Mouse (Mus musculus): Measurements from ENCODE around the gene C1ql1. TPM values are rescaled to one million over a fixed set of nuclear protein-coding genes. Genes with fewer than 3 reads are reported as not detected.
"Not testable (repeated sequence)": the region's sequence is repeated elsewhere in the genome, so short reads cannot be mapped to it uniquely, and the experiment has no call there.

The C1ql1 gene
- total RNA-seq (2021), result 10 to 100 TPM; 32.8 to 40.4 TPM
- long read RNA-seq, experiment 1, transcript C1ql1-201 (2 exons, 1,473 nt), result major isoform, 40 of 49 reads
- long read RNA-seq, experiment 1, partial matches to known transcripts, result 9 of 49 reads
- long read RNA-seq, experiment 1, other reads (novel, unspliced or antisense), result 0 of 49 reads
- long read RNA-seq, experiment 2, transcript C1ql1-201 (2 exons, 1,473 nt), result major isoform, 56 of 66 reads
- long read RNA-seq, experiment 2, partial matches to known transcripts, result 0 of 66 reads
- long read RNA-seq, experiment 2, other reads (novel, unspliced or antisense), result 10 of 66 reads

GRCm38 (mm10) chr11:102946265-102946991, at the start of gene C1ql1:
Gene C1ql1 (minus strand): TSS chr11:102946688.
- peak; percentile 93 to 96 for DNase-seq

- no peak for DNase-seq
Observed at GRCm38 (mm10) chr11:102994952-102995351, 48.5 kb upstream of the C1ql1 start.

- no peak for DNase-seq
Observed at GRCm38 (mm10) chr11:102993420-102994029, 47.0 kb upstream of the C1ql1 start.

GRCm38 (mm10) chr11:102992940-102993339, 46.5 kb upstream of the C1ql1 start:
- peak; percentile 86 to 88 for DNase-seq

GRCm38 (mm10) chr11:102991681-102992080, 45.2 kb upstream of the C1ql1 start:
- DNase-seq, result no peak

GRCm38 (mm10) chr11:102990152-102990663, 43.7 kb upstream of the C1ql1 start:
- peak; percentile 76 to 82 for DNase-seq

GRCm38 (mm10) chr11:102989641-102990151, 43.2 kb upstream of the C1ql1 start:
- DNase-seq, result no peak

GRCm38 (mm10) chr11:102985160-102985559, 38.7 kb upstream of the C1ql1 start:
- no peak for DNase-seq

- no peak for DNase-seq
Observed at GRCm38 (mm10) chr11:102984615-102985014, 38.1 kb upstream of the C1ql1 start.

- no peak for DNase-seq
Observed at GRCm38 (mm10) chr11:102984086-102984485, 37.6 kb upstream of the C1ql1 start.

GRCm38 (mm10) chr11:102981151-102981890, 34.8 kb upstream of the C1ql1 start:
- peak; percentile 64 to 69 for DNase-seq

GRCm38 (mm10) chr11:102978052-102978666, 31.7 kb upstream of the C1ql1 start:
- peak in 1 of 2 experiments; percentile 53 for DNase-seq

GRCm38 (mm10) chr11:102975966-102976365, 29.5 kb upstream of the C1ql1 start:
- DNase-seq, result not testable (repeated sequence)

GRCm38 (mm10) chr11:102972326-102972725, 25.8 kb upstream of the C1ql1 start:
- DNase-seq, result no peak

GRCm38 (mm10) chr11:102971604-102972003, 25.1 kb upstream of the C1ql1 start:
- DNase-seq, result no peak

- DNase-seq, result no peak
Observed at GRCm38 (mm10) chr11:102964547-102965091, 18.1 kb upstream of the C1ql1 start.

- DNase-seq, result no peak
Observed at GRCm38 (mm10) chr11:102963855-102964546, 17.5 kb upstream of the C1ql1 start.

GRCm38 (mm10) chr11:102963246-102963854, 16.9 kb upstream of the C1ql1 start:
- DNase-seq, result no peak

- no peak for DNase-seq
Observed at GRCm38 (mm10) chr11:102962861-102963245, 16.4 kb upstream of the C1ql1 start.

- DNase-seq, result no peak
Observed at GRCm38 (mm10) chr11:102961082-102961481, 14.6 kb upstream of the C1ql1 start.

Measured in adrenal gland, postnatal 36 days (tissue).